Mouse (Mus musculus): ENCODE results near the gene Tcl1b1.

DNA sequence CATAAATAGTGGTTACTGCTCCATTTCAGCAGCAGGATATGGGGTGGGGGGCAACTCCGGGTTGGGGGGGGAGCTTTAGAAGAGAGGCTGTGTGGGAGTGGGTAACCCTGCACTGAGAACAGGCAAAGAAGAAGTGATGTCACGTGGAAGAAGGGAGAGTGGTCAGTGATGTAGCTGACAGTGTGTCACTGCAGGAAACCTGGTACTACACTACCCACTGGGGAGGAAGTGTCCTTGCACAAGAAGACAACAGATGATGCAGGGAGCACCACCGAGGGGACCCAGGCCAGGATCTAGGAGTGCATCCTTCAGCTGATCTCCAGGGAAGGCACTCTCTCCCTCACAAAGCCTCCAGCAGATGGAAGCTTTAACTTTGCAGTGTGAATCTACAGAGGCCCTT is 7.2 kb downstream of the Tcl1b1 start:
- TF ChIP-seq CTCF (IDR thresholded peaks at IDR 0.05; ENCODE audit: extremely low read depth, insufficient read length, insufficient replicate concordance, low read depth, low read length) (no peak), POLR2A (IDR thresholded peaks at IDR 0.05; ENCODE audit: low read depth, low read length) (no peak)

All from small intestine, adult 2 months (tissue).